Mouse (Mus musculus): Measurements from ENCODE around the gene Dcaf8.

DNA sequence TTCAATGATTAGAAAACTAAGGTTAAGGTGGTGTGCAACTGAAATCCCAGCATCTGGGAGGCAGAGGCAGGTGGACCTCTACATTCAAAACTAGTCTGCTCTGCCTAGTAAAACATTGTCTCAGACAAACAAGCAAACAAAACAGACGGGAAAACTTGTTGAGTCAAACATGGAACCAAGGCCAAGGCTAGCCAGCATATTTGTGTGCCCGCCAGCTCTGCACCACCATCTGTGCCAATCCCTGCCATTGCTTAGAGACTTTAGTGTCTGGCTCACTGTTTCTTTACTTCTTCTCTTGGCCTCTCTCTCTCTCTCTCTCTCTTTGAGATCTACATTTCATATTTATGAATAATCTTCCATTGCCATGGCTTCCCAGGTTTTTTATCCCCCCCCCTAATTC lies 80.3 kb downstream of the Dcaf8 start:
- TF ChIP-seq CTCF (IDR thresholded peaks at IDR 0.05; ENCODE audit: low read depth) (no peak), EP300 (IDR thresholded peaks at IDR 0.05; ENCODE audit: low read depth) (no peak)
